Mouse (Mus musculus) heart, embryonic 12.5 days (tissue): Measurements from ENCODE around the gene Mad2l2. TPM values are rescaled to one million over a fixed set of nuclear protein-coding genes. Genes with fewer than 3 reads are reported as not detected.

Experiments
- ATAC-seq: fragments of 200-750 bp; cut with Nextera tagmentation; 2 replicates; pipeline ENCODE4 v1.8.0; 2017; ENCODE audit warnings: moderate TSS enrichment, moderate library complexity; ENCODE audit not compliant: insufficient number of reproducible peaks, low FRiP score
- H3K27ac ChIP-seq: fragments of 300-500 bp; sonication (generic); 2 replicates; pipeline ENCODE4 v1.5.1; 2016; ENCODE audit warnings: mild to moderate bottlenecking, moderate library complexity; ENCODE audit not compliant: poor library complexity, severe bottlenecking
- H3K27me3 ChIP-seq: fragments of 300-500 bp; sonication (generic); replicated peaks from 2 replicates; pipeline ENCODE4 v1.6.1; 2016; ENCODE audit warnings: mild to moderate bottlenecking, moderate library complexity
- H3K36me3 ChIP-seq: fragments of 300-500 bp; sonication (generic); 2 replicates; pipeline ENCODE4 v1.6.1; 2016; ENCODE audit warnings: mild to moderate bottlenecking, moderate library complexity
- H3K4me1 ChIP-seq: fragments of 300-500 bp; sonication (generic); replicated peaks from 2 replicates; pipeline ENCODE4 v1.6.1; 2016; ENCODE audit warnings: mild to moderate bottlenecking
- H3K4me2 ChIP-seq: fragments of 300-500 bp; sonication (generic); 2 replicates; pipeline ENCODE4 v1.6.1; 2016; ENCODE audit warnings: mild to moderate bottlenecking, moderate library complexity
- H3K4me3 ChIP-seq: fragments of 300-500 bp; sonication (generic); 2 replicates; pipeline ENCODE4 v1.5.1; 2016; ENCODE audit warnings: mild to moderate bottlenecking
- H3K9ac ChIP-seq: fragments of 300-500 bp; sonication (generic); 2 replicates; pipeline ENCODE4 v1.6.1; 2016; ENCODE audit warnings: mild to moderate bottlenecking, moderate library complexity
- H3K9me3 ChIP-seq: fragments of 300-500 bp; sonication (generic); replicated peaks from 2 replicates; pipeline ENCODE4 v1.6.1; 2016; ENCODE audit warnings: mild to moderate bottlenecking, moderate library complexity
- WGBS: fragments of 180-500 bp; shearing (Covaris S2); methylation state at CpG from one replicate; pipeline ENCODE4 v1.1.7; 2016; 5-methylcytosine and 5-hydroxymethylcytosine counted together
- polyA plus RNA-seq: library from polyadenylated mRNA; unstranded; fragments of >200 nt; fragmentation: Nextera tagmentation; extraction: Ambion mirVana; gene quantifications from 2 replicates; pipeline ENCODE4 v1.2.1, GENCODE M21; 2016

Gene Mad2l2
- polyA plus RNA-seq, 1 experiment from 2014 or later = 39.3 TPM

GRCm38 (mm10) chr4:148128241-148128640 is 1.9 kb upstream of the Mad2l2 start:
- Histone ChIP-seq H3K9me3 (no peaks in the 10 kb centered on the region), H3K27me3 (peaks cover 92% of the 10 kb centered on the region), H3K9ac (no peak overlapping the region), H3K36me3 (no peaks in the 10 kb centered on the region), H3K4me2 (no peak overlapping the region), H3K4me3 (no peak overlapping the region), H3K4me1 (peaks cover 16% of the 10 kb centered on the region), H3K27ac (no peak overlapping the region)
- WGBS = 61% methylated on average over 1 of the region's 1 CpGs
- no peak for ATAC-seq

DNA sequence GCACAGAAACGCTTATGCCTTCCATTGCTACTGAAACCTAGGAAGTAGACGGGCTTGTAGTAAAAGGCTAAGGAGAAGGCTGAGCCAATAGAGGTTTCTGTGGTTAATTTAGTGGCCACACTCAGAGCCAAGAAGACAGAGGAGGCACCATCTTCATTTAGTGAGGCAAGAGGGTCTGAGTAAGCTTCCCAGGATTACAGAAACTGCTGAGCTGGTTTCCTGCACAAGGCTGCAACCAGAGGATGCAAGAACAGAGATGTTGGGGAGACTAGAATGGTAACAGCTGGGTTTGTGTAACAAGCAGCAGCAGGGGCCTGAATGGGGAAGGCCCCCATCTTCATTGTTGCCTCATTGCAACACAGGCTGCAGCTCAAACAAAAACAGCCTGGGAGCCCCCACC is 1.5 kb upstream of the Mad2l2 start:
- Histone ChIP-seq H3K4me2 (no peak overlapping the region), H3K27ac (no peak overlapping the region), H3K4me1 (peaks cover 16% of the 10 kb centered on the region), H3K27me3 (peaks cover 89% of the 10 kb centered on the region), H3K36me3 (no peaks in the 10 kb centered on the region), H3K9me3 (no peaks in the 10 kb centered on the region), H3K4me3 (no peak overlapping the region), H3K9ac (no peak overlapping the region)
- ATAC-seq = no peak
- 43% methylated on average over 2 of the region's 2 CpGs for WGBS

DNA sequence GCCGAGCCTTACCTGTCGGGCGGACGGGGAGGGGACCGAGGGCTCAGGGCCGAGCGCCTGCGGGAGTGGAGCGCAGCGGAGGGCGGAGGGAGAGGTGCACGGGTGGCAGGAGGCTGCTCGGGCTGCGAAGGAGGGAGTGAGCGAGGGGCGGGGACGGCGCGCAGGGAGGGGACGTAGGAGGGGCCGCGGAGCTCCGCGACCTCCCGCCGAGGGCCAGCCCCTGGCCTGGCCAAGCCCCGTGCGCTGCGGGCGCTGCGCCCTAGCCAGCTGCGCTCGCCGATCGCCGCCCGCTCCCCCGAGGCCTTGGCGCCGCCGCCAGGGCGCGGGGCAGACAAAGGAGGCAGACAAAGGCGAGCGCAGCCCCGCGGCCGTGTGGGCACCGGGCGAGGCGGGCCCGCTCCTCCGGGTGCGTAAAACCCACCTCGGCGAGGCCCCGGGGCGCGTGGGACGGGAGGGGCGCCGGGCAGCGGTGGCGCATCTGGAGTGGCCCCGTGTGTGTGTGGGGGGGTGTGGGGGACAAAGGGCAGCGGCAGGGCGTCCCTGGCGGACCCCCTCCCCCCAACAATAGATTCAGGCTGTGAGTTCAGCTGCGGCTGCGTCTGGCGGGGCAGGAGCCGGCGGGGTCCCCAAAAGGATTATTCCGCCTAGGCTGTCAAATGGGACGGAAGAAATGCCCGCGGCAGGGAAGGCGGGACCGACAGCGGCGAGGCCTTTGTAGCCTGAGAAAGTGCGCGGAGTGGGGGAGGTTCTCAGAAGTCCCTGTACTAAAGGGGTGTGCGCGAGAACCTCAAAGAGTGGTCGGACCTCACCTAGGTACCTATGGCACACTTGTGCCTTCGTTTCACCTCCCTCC is 603 bp downstream of the Mad2l2 start, which contains the start of gene Draxin:
Gene Draxin, minus strand, starts transcription at position 138 of the 853 bp plus-strand sequence.
- peak; percentile 81 for ATAC-seq
- peak within 1 kb of the TSS; percentile 65 for H3K9ac ChIP-seq
- peaks cover 85% of the 10 kb centered on the region for H3K27me3 ChIP-seq
- H3K27ac ChIP-seq = no peak within 1 kb of the TSS
- H3K4me1 ChIP-seq = peaks cover 16% of the 10 kb centered on the region
- WGBS = under 1% methylated on average over 82 of the region's 87 CpGs
- no peaks in the 10 kb centered on the region for H3K36me3 ChIP-seq
- peak within 1 kb of the TSS; percentile 96 for H3K4me2 ChIP-seq
- H3K9me3 ChIP-seq = no peaks in the 10 kb centered on the region
- H3K4me3 ChIP-seq = peak within 1 kb of the TSS; percentile 64

- Histone ChIP-seq H3K4me2 (peak overlapping the region; percentile 96), H3K4me3 (peak overlapping the region; percentile 64), H3K27ac (no peak overlapping the region), H3K9ac (no peak overlapping the region), H3K4me1 (peaks cover 16% of the 10 kb centered on the region), H3K36me3 (no peaks in the 10 kb centered on the region), H3K9me3 (no peaks in the 10 kb centered on the region), H3K27me3 (peaks cover 78% of the 10 kb centered on the region)
- WGBS = 2% methylated on average over 21 of the region's 21 CpGs
- ATAC-seq = no peak
These were observed 1.4 kb downstream of the Mad2l2 start for GRCm38 (mm10) chr4:148131497-148132081.

GRCm38 (mm10) chr4:148134988-148135387 is 4.8 kb downstream of the Mad2l2 start:
- ATAC-seq = no peak
- Histone ChIP-seq H3K27ac (no peak overlapping the region), H3K36me3 (no peaks in the 10 kb centered on the region), H3K4me2 (no peak overlapping the region), H3K9ac (no peak overlapping the region), H3K4me3 (no peak overlapping the region), H3K27me3 (peaks cover 71% of the 10 kb centered on the region), H3K4me1 (peaks cover 23% of the 10 kb centered on the region), H3K9me3 (no peaks in the 10 kb centered on the region)
- WGBS = 65% methylated on average over 8 of the region's 8 CpGs

DNA sequence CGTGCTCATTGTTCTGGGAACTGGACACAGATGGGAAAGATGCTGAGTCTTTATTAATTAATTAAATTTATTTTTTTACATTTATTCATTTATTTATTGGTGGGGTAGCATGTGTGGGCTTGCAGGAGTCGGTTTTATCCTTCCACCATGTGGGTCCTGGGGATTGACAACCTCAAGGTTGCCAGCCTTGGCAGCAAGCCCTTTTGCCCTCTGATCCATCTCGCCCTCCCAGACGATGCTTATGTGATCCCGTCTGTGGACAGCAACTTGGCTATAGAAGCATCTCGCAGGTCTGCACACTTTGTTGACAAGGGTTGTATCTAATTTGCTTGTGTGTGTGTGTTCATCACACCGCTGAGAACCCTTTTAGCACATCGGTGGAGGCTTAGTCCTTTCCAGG is 7.3 kb downstream of the Mad2l2 start:
- Histone ChIP-seq H3K36me3 (no peaks in the 10 kb centered on the region), H3K27me3 (peaks cover 46% of the 10 kb centered on the region), H3K9me3 (no peaks in the 10 kb centered on the region), H3K9ac (no peak overlapping the region), H3K4me1 (0 out of 2 replicates have a peak, but pooled peaks cover 7% of the 10 kb centered on the region), H3K4me3 (no peak overlapping the region), H3K27ac (no peak overlapping the region), H3K4me2 (no peak overlapping the region)
- 68% methylated on average over 8 of the region's 8 CpGs for WGBS
- ATAC-seq = no peak

GRCm38 (mm10) chr4:148139767-148140097 is 9.5 kb downstream of the Mad2l2 start:
- Histone ChIP-seq H3K4me3 (peak overlapping the region; percentile 59), H3K9me3 (no peaks in the 10 kb centered on the region), H3K4me1 (0 out of 2 replicates have a peak, but pooled peaks cover 7% of the 10 kb centered on the region), H3K27me3 (peaks cover 29% of the 10 kb centered on the region), H3K36me3 (peaks cover 7% of the 10 kb centered on the region; the same call in 1 of the 2 replicates), H3K4me2 (peak overlapping the region; percentile 90), H3K27ac (no peak overlapping the region), H3K9ac (peak overlapping the region; percentile 49)
- WGBS = under 1% methylated on average over 12 of the region's 12 CpGs
- no peak for ATAC-seq

DNA sequence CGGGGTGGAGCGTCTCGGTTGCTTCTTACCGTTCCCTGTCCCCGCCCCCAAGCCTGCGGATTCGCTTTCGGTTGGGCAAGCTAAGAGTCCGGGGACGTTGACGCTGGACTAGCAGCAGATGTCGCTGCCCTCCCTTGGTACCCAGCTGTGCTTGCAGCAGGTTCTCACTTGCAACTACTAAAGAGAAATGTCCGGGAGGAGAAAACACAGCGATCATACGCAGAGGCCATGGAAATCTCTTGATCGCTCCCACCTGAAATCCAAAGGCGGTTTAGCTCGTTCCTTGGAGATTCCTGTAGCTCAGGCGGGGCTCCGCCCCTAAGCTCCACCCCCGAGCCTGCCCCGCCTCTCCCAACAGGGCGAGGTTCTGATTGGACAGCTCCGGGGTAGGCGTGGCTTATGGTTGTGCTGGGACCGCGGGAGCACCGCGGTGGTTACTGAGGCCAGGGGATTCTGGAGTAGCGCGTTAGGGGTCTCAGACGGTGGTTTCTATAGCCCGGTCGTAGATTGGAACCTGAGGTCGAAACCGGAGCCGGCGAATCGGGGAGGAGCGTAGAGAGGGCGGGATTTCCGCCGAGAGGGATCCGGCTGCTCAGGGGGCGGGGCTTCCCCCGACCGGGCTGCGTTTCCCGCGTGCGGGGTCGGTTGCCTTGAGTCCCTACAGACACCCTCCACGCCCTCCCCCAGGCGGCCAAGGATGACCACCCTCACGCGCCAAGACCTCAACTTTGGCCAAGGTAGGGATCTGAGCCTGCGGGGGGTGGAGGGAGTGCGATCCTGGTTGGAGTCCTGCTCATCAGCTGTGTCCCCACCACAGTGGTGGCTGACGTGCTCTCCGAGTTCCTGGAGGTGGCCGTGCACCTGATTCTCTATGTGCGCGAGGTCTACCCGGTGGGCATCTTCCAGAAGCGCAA is 10.2 kb downstream of the Mad2l2 start:
- under 1% methylated on average over 65 of the region's 65 CpGs for WGBS

GRCm38 (mm10) chr4:148143721-148144120 is 13.5 kb downstream of the Mad2l2 start:
- no peak for ATAC-seq
- H3K36me3 ChIP-seq = peaks cover 35% of the 10 kb centered on the region
- 86% methylated on average over 5 of the region's 5 CpGs for WGBS
- peaks cover 7% of the 10 kb centered on the region for H3K27me3 ChIP-seq
- no peak overlapping the region for H3K27ac ChIP-seq
- no peak overlapping the region for H3K4me3 ChIP-seq
- H3K4me2 ChIP-seq = no peak overlapping the region
- no peak overlapping the region for H3K9ac ChIP-seq
- no peaks in the 10 kb centered on the region for H3K9me3 ChIP-seq
- H3K4me1 ChIP-seq = 0 out of 2 replicates have a peak, but pooled peaks cover 7% of the 10 kb centered on the region

More for the DNA sequence above, 10.2 kb downstream of the Mad2l2 start:
- Histone ChIP-seq H3K27me3 (peaks cover 27% of the 10 kb centered on the region), H3K4me2 (peak overlapping the region; percentile 90), H3K36me3 (peaks cover 12% of the 10 kb centered on the region), H3K4me3 (peak overlapping the region; percentile 59), H3K9me3 (no peaks in the 10 kb centered on the region), H3K9ac (peak overlapping the region; percentile 76), H3K27ac (peak overlapping the region; percentile 49), H3K4me1 (0 out of 2 replicates have a peak, but pooled peaks cover 7% of the 10 kb centered on the region)
- peak; percentile 96 for ATAC-seq

- no peak overlapping the region for H3K4me2 ChIP-seq
- H3K27me3 ChIP-seq = no peaks in the 10 kb centered on the region
These were observed 17.5 kb downstream of the Mad2l2 start for GRCm38 (mm10) chr4:148147714-148148113.

More at GRCm38 (mm10) chr4:148147714-148148113, 17.5 kb downstream of the Mad2l2 start:
- 94% methylated on average over 2 of the region's 2 CpGs for WGBS
- no peak overlapping the region for H3K27ac ChIP-seq
- peaks cover 35% of the 10 kb centered on the region for H3K36me3 ChIP-seq
- H3K9me3 ChIP-seq = no peaks in the 10 kb centered on the region
- H3K4me3 ChIP-seq = no peak overlapping the region
- H3K4me1 ChIP-seq = peaks cover 12% of the 10 kb centered on the region
- ATAC-seq = no peak
- H3K9ac ChIP-seq = no peak overlapping the region
